Mouse (Mus musculus) heart, postnatal 0 days (tissue): ENCODE data around the gene Heg1. TPM values are rescaled to one million over a fixed set of nuclear protein-coding genes. Genes with fewer than 3 reads are reported as not detected.

Experiments
- ATAC-seq: fragments of 200-750 bp; cut with Nextera tagmentation; 2 replicates; pipeline ENCODE4 v1.8.0; 2017; ENCODE audit warnings: low read depth, moderate number of reproducible peaks, moderate library complexity; ENCODE audit not compliant: insufficient read depth
- DNase-seq: peaks from one replicate; pipeline ENCODE4 v3.0.0-alpha.2; 2016; ENCODE audit warnings: low spot score
- H3K27ac ChIP-seq: fragments of 300-500 bp; sonication (generic); 2 replicates; pipeline ENCODE4 v1.5.1; 2014; ENCODE audit warnings: low read depth, mild to moderate bottlenecking
- H3K27me3 ChIP-seq: fragments of 300-500 bp; sonication (generic); 2 replicates; pipeline ENCODE4 v1.6.1; 2014; ENCODE audit warnings: low read length, mixed read lengths; ENCODE audit not compliant: control insufficient read depth, insufficient read depth
- H3K36me3 ChIP-seq: fragments of 300-500 bp; sonication (generic); replicated peaks from 2 replicates; pipeline ENCODE4 v1.6.1; 2014; ENCODE audit warnings: low read length, mixed read lengths; ENCODE audit not compliant: control insufficient read depth, insufficient read depth
- H3K4me1 ChIP-seq: fragments of 300-500 bp; sonication (generic); 2 replicates; pipeline ENCODE4 v1.6.1; 2014; ENCODE audit warnings: antibody characterized with exemption; ENCODE audit not compliant: control insufficient read depth, insufficient read depth
- H3K4me2 ChIP-seq: fragments of 300-500 bp; sonication (generic); 2 replicates; pipeline ENCODE4 v1.6.1; 2014; ENCODE audit warnings: low read depth, mild to moderate bottlenecking, low read length, moderate library complexity
- H3K4me3 ChIP-seq: fragments of 300-500 bp; sonication (generic); 2 replicates; pipeline ENCODE4 v1.5.1; 2014; ENCODE audit warnings: low read depth, low read length
- H3K9ac ChIP-seq: fragments of 300-500 bp; sonication (generic); replicated peaks from 2 replicates; pipeline ENCODE4 v1.6.1; 2014; ENCODE audit warnings: low read depth, low read length, mixed read lengths
- H3K9me3 ChIP-seq: fragments of 300-500 bp; sonication (generic); replicated peaks from 2 replicates; pipeline ENCODE4 v1.6.1; 2016; ENCODE audit warnings: low read length; ENCODE audit not compliant: control insufficient read depth
- CTCF ChIP-seq: IDR thresholded peaks from 2 replicates; pipeline ENCODE4 v1.5.1; 2016; ENCODE audit warnings: antibody characterized with exemption, control low read depth, low read depth
- EP300 ChIP-seq: IDR thresholded peaks from 2 replicates; pipeline ENCODE4 v1.6.1; 2016; ENCODE audit warnings: antibody characterized with exemption, low read depth
- WGBS: fragments of 180-500 bp; shearing (Covaris S2); extraction: QIAGEN DNeasy Blood & Tissue Kit; methylation state at CpG from one replicate; pipeline ENCODE4 v1.1.7; 2014; 5-methylcytosine and 5-hydroxymethylcytosine counted together
- polyA plus RNA-seq: library from polyadenylated mRNA; unstranded; fragments of >200 nt; fragmentation: Nextera tagmentation; extraction: Ambion mirVana; gene quantifications from 2 replicates; pipeline ENCODE4 v1.2.1, GENCODE M21; 2015
- total RNA-seq: library from RNA; depleted of rRNA; stranded (reverse); fragments of >200 nt; gene quantifications from 2 replicates; pipeline ENCODE4 v1.2.3, GENCODE M21; 2014; ENCODE audit warnings: low replicate concordance

The Heg1 gene
- total and polyA plus RNA-seq, 2 experiments from 2014 or later, result 28.7 to 93.7 TPM

DNA sequence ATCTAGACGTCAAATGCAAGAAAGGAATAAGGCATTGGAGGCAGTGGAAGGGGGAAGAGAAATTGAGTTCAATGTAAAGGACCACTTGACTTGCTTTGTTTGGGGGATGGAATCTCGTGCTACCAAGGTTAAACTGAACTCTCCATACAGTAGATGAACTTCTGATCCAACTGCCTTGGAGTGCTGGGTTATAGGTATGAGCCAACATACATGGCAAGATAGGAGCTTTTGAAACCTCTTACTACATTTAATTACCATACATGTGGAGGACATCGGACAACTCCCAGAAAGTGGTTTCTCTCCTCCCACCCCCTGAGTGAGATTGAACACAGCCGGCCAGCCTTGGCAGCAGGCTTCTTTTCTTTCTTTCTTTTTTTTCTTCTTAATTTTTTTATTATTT, 110.9 kb downstream of the Heg1 start:
- TF ChIP-seq EP300 (no peak), CTCF (no peak)
- H3K9me3 ChIP-seq, result no peaks in the 10 kb centered on the region
- no peak overlapping the region for H3K4me2 ChIP-seq
- H3K36me3 ChIP-seq, result no peaks in the 10 kb centered on the region
- H3K9ac ChIP-seq, result no peak overlapping the region
- WGBS, result 68% methylated on average over 4 of the region's 4 CpGs
- no peak for ATAC-seq
- no peak for DNase-seq
- no peaks in the 10 kb centered on the region for H3K27me3 ChIP-seq
- H3K4me1 ChIP-seq, result no peaks in the 10 kb centered on the region
- H3K27ac ChIP-seq, result no peak overlapping the region
- H3K4me3 ChIP-seq, result no peak overlapping the region

DNA sequence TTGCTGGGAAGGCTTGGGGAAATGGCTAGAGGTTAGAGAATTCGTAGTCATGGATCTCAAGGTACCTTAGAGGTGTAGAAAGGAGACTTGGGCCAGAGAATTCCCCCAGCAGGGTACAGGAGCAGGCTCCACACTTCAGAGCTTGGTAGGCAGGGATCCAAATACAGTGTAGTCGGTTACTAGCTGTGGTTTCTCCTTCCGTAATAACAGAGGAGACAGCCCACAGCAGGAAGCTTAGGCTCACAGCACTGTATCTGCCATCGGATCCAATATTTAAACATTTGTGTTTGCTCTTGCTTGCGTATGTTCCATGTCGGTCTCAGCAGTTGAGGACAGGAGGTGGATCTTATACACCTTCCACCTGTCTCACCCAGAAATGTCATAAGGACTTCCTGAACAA, 111.7 kb downstream of the Heg1 start:
- Histone ChIP-seq H3K9ac (no peak overlapping the region), H3K9me3 (no peaks in the 10 kb centered on the region), H3K4me1 (no peaks in the 10 kb centered on the region), H3K4me2 (no peak overlapping the region), H3K4me3 (no peak overlapping the region), H3K36me3 (no peaks in the 10 kb centered on the region), H3K27ac (no peak overlapping the region), H3K27me3 (no peaks in the 10 kb centered on the region)
- 75% methylated on average over 6 of the region's 6 CpGs for WGBS
- no peak for ATAC-seq
- TF ChIP-seq EP300 (no peak), CTCF (no peak)
- no peak for DNase-seq

DNA sequence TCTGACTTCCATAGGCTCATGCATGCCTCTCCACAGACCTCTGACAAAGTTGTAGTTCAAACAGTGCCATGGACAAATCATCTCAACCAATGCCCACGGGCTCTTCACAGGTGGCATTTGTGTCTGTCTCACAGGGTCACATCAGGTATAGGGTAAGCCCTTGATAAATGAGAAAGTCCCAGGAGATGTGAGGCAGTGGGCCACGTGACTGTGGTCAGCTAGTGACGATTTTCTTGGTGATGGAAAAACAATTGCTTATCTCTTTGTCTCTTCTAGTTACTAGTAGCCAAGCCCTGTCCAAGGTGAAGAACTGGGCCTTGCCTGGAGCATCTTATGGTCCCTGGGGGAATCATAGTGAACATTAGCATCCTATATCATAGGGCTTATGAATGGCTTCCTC, 112.6 kb downstream of the Heg1 start:
- TF ChIP-seq EP300, result no peak
- no peak for TF ChIP-seq CTCF
- no peak for ATAC-seq
- Histone ChIP-seq H3K27ac (no peak overlapping the region), H3K4me2 (no peak overlapping the region), H3K4me1 (no peaks in the 10 kb centered on the region), H3K9ac (no peak overlapping the region), H3K27me3 (no peaks in the 10 kb centered on the region), H3K9me3 (no peaks in the 10 kb centered on the region), H3K4me3 (no peak overlapping the region), H3K36me3 (no peaks in the 10 kb centered on the region)
- WGBS, result 69% methylated on average over 3 of the region's 3 CpGs
- DNase-seq, result no peak

DNA sequence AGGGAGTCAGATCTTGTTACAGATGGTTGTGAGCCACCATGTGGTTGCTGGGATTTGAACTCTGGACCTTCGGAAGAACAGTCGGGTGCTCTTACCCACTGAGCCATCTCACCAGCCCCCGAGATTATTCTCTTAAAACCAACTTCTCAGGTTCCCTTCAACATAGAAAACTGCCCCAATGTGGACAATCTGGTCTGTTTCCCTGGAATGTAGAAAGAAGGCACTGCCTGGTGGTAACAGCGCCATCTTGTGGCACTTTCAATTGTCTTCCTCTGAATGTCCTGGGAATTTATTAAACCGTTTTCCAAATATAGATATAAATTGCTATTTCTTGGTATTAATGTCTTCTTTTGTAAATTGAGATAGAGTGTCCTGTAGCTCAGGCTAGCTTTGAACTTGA, 113.7 kb downstream of the Heg1 start:
- H3K27me3 ChIP-seq, result no peaks in the 10 kb centered on the region
- no peaks in the 10 kb centered on the region for H3K4me1 ChIP-seq
- peak; percentile 78 for DNase-seq
- H3K9ac ChIP-seq, result no peak overlapping the region
- no peaks in the 10 kb centered on the region for H3K9me3 ChIP-seq
- H3K4me3 ChIP-seq, result no peak overlapping the region
- H3K36me3 ChIP-seq, result no peaks in the 10 kb centered on the region
- no peak for ATAC-seq
- H3K27ac ChIP-seq, result no peak overlapping the region
- H3K4me2 ChIP-seq, result no peak overlapping the region
- WGBS, result 42% methylated on average over 5 of the region's 5 CpGs
- TF ChIP-seq CTCF, result peak; percentile 83
- no peak for TF ChIP-seq EP300

DNA sequence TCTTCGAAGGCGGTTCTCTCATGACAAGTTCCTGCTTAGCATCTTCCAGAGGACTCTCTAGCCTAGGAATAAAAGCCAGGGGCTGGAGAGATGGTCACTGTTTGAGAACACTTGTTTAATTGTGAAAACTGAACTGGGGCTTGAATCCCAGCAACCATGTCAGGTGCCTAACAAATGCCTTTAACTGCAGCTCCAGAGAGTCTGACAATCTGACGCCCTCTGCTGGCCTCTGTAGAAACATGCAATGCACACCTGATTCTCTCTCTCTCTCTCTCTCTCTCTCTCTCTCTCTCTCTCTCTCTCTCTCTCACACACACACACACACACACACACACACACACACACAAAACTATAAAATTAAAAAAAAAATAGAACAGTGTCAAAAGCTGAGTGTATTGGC, 125.8 kb downstream of the Heg1 start:
- no peak overlapping the region for H3K9ac ChIP-seq

DNA sequence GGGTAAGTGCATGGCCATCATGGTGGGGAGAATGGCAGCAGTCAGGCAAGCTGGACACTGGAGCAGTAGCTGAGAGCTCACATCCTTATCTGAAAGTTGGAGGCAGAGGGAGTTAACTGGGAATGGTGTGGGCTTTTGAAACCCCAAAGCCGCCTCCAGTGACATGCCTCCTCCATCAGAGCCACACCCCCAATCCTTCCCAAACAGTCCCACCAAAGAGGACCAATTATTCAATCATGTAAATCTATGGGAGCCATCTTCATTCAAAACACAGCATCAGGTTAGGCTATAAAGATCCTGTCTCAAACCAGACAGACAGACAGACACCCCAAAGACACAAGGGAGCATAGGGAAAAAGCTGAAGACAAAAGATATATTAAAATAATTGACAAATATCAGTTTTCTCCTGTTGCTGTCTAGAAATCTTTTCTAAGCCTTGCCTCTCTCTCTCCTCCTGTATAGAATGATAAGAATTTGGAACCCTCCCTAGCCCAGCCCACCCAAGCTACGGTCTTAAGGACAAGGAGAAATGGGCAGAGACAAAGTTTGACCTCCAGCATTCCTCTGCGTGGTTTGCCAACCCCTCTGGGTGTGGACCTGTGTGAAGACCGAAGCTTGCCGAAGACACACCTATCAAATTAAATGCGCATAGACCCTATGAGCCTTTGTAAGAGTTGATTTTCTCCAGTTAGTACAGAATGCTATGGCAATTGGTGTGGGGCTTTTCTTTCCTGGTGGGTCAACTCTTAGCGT, 134.4 kb downstream of the Heg1 start:
- Histone ChIP-seq H3K4me1 (no peaks in the 10 kb centered on the region), H3K27ac (no peak overlapping the region), H3K36me3 (no peaks in the 10 kb centered on the region), H3K9me3 (no peaks in the 10 kb centered on the region), H3K4me2 (no peak overlapping the region), H3K4me3 (no peak overlapping the region), H3K27me3 (no peaks in the 10 kb centered on the region), H3K9ac (no peak overlapping the region)
- no peak for DNase-seq
- WGBS, result 80% methylated on average over 7 of the region's 7 CpGs
- ATAC-seq, result no peak
- TF ChIP-seq CTCF (no peak), EP300 (no peak)

More for the DNA sequence above, 125.8 kb downstream of the Heg1 start:
- H3K27ac ChIP-seq, result no peak overlapping the region
- H3K4me2 ChIP-seq, result no peak overlapping the region
- no peaks in the 10 kb centered on the region for H3K27me3 ChIP-seq
- no peaks in the 10 kb centered on the region for H3K4me1 ChIP-seq
- TF ChIP-seq EP300 (no peak), CTCF (no peak)
- WGBS, result 72% methylated on average over 3 of the region's 3 CpGs
- no peak overlapping the region for H3K4me3 ChIP-seq
- no peak for ATAC-seq
- no peaks in the 10 kb centered on the region for H3K9me3 ChIP-seq
- no peaks in the 10 kb centered on the region for H3K36me3 ChIP-seq
- no peak for DNase-seq
